9 mouse cellular contexts compared by ENCODE assay signal in the genomic region with DNA sequence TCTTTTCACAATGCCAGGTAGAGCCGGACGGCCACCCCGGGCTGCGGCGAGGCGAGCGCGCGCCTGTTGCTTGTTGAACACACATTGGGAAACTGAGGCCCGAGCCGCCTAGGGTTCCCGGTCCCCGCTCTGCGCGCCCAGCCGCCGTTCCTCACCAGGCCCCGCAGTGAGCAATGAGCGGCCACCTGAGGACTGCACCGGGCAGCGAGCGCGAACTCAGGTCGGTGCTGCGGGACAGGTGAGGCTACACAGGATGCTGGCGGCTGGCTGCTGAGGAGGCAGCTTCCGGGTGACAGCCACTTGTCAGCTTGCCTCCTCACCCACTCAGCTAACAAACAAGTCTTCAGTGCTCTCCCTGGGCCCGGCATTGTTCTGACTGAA. TPM values are rescaled to one million over a fixed set of nuclear protein-coding genes. Genes with fewer than 3 reads are reported as not detected.
DNase-seq lines count a peak whose midpoint lies in the region; ATAC-seq and TF ChIP-seq lines count a peak whose summit lies in the region.
"Had no signal": no experiment of that assay in that cellular context is flagged by ENCODE, and none has a peak within 500 bp of the region (broad histone marks: within the 10 kb centered on the region; RNA-seq: fewer than 3 reads in every experiment).

No protein-coding gene starts in this region.

- ATAC-seq in forebrain, postnatal 0 days = peak; percentile 21
- ATAC-seq in liver, embryonic 16.5 days (ENCODE audit: low read depth) = no peak

- no peak for DNase-seq in kidney, adult 2 months
- DNase-seq in kidney, adult 18-20 months = no peak
- no peak for DNase-seq in forebrain, postnatal 0 days
- no peak for DNase-seq in spleen, adult 12 weeks (ENCODE audit: low spot score)
- no peak for DNase-seq in urinary bladder, postnatal 36 days (ENCODE audit: low spot score in 2 of 2)
- DNase-seq in cerebellum, postnatal 10 days = no peak

- 1% methylated on average over 28 of the region's 28 CpGs for WGBS in kidney, adult 2 months
- under 1% methylated on average over 28 of the region's 28 CpGs for WGBS in forebrain, postnatal 0 days
- WGBS in liver, embryonic 16.5 days (ENCODE audit: insufficient replicate concordance) = 3% methylated on average over 23 of the region's 28 CpGs

- H3K36me3 ChIP-seq in kidney, adult 2 months (ENCODE audit: control insufficient read depth, insufficient read depth, low read length) = no peaks in the 10 kb centered on the region
- H3K36me3 ChIP-seq in forebrain, postnatal 0 days (ENCODE audit: insufficient read depth) = no peaks in the 10 kb centered on the region
- H3K36me3 ChIP-seq in liver, embryonic 16.5 days (ENCODE audit: control insufficient read depth, insufficient read depth) = no peaks in the 10 kb centered on the region

- H3K9ac ChIP-seq in forebrain, postnatal 0 days = peak overlapping the region; percentile 97
- H3K9ac ChIP-seq in liver, embryonic 16.5 days (ENCODE audit: low read depth, low read length) = no peak overlapping the region

- H3K4me1 ChIP-seq in kidney, adult 2 months (ENCODE audit: control insufficient read depth, insufficient read depth, low read length) = peaks cover 6% of the 10 kb centered on the region; the same call in 1 of the 2 replicates
- H3K4me1 ChIP-seq in bone marrow macrophage, adult 2 months (ENCODE audit: control insufficient read depth, insufficient read depth, low read length) = 0 out of 2 replicates have a peak, but pooled peaks cover 3% of the 10 kb centered on the region
- peaks cover 17% of the 10 kb centered on the region; the same call in 1 of the 2 replicates for H3K4me1 ChIP-seq in forebrain, postnatal 0 days (ENCODE audit: insufficient read depth)
- no peaks in the 10 kb centered on the region; the same call in 1 of the 2 replicates for H3K4me1 ChIP-seq in liver, embryonic 16.5 days (ENCODE audit: control insufficient read depth, low read depth, low read length)

- no peaks in the 10 kb centered on the region for H3K27me3 ChIP-seq in kidney, adult 2 months (replicated peaks; ENCODE audit: control insufficient read depth, insufficient read depth, low read length)
- no peaks in the 10 kb centered on the region for H3K27me3 ChIP-seq in forebrain, postnatal 0 days (ENCODE audit: insufficient read depth, low read length)
- H3K27me3 ChIP-seq in liver, embryonic 16.5 days (ENCODE audit: control insufficient read depth, insufficient read depth, low read depth, low read length) = peaks cover 24% of the 10 kb centered on the region

- no peaks in the 10 kb centered on the region for H3K9me3 ChIP-seq in forebrain, postnatal 0 days (ENCODE audit: low read length)
- H3K9me3 ChIP-seq in liver, embryonic 16.5 days (replicated peaks; ENCODE audit: control insufficient read depth, low read length) = no peaks in the 10 kb centered on the region

- no peak for TF ChIP-seq CTCF in kidney, adult 2 months (conservative IDR thresholded peaks at IDR 0.05; ENCODE audit: insufficient read depth, insufficient read length, low read depth, low read length)
- no peak for TF ChIP-seq CTCF in bone marrow macrophage, adult 2 months (IDR thresholded peaks at IDR 0.05; ENCODE audit: low read depth, low read length)
- no peak for TF ChIP-seq CTCF in forebrain, postnatal 0 days (IDR thresholded peaks at IDR 0.05; ENCODE audit: low read depth)

- H3K4me3 ChIP-seq in kidney, adult 2 months (ENCODE audit: insufficient read depth, low read depth, low read length) = peak overlapping the region; percentile 86
- H3K4me3 ChIP-seq in bone marrow macrophage, adult 2 months (ENCODE audit: insufficient read depth, low read length) = peak overlapping the region; percentile 45
- peak overlapping the region; percentile 89 for H3K4me3 ChIP-seq in forebrain, postnatal 0 days (ENCODE audit: low read depth, low read length)
- peak overlapping the region; percentile 58 for H3K4me3 ChIP-seq in liver, embryonic 16.5 days (ENCODE audit: low read depth, low read length)

- TF ChIP-seq POLR2A in kidney, adult 2 months (IDR thresholded peaks at IDR 0.05; ENCODE audit: low read depth, low read length) = no peak
- no peak for TF ChIP-seq POLR2A in bone marrow macrophage, adult 2 months (IDR thresholded peaks at IDR 0.05; ENCODE audit: borderline replicate concordance, low read depth, low read length)

- peak overlapping the region; percentile 82 for H3K4me2 ChIP-seq in forebrain, postnatal 0 days (ENCODE audit: low read depth)
- peak overlapping the region; percentile 69 for H3K4me2 ChIP-seq in liver, embryonic 16.5 days (ENCODE audit: low read depth, low read length)

- H3K27ac ChIP-seq in kidney, adult 2 months (ENCODE audit: insufficient read depth, low read depth, low read length) = 0 out of 2 replicates have a peak overlapping the region, but pooled peaks have one; percentile 1
- no peak overlapping the region for H3K27ac ChIP-seq in bone marrow macrophage, adult 2 months (ENCODE audit: insufficient read depth, low read depth, low read length)
- peak overlapping the region; percentile 98 for H3K27ac ChIP-seq in forebrain, postnatal 0 days (ENCODE audit: low read depth, low read length)
- H3K27ac ChIP-seq in liver, embryonic 16.5 days (ENCODE audit: low read length) = no peak overlapping the region
- H3K27ac ChIP-seq: macrophage had no signal

RNA-seq across cellular contexts. Expression of a gene that starts 55.9 kb away (rescaled TPM):
- polyA plus RNA-seq in kidney, adult 2 months (2012; rRNA removed) = 71.8 and 75.4 TPM in 2 replicates
- 0.52 TPM in 1 of 2 replicates, not detected in the other for polyA plus RNA-seq in bone marrow macrophage, adult 2 months (2012; ENCODE audit: insufficient read depth, insufficient read length, missing spikeins)
- 23.5 and 35.4 TPM in 2 replicates for total RNA-seq in forebrain, postnatal 0 days (2014; rRNA removed)
- polyA plus RNA-seq in forebrain, postnatal 0 days (2015; fragmentation: Nextera tagmentation; extraction: Ambion mirVana) = 152 and 229 TPM in 2 replicates
- polyA plus RNA-seq in liver, embryonic 16.5 days (2015; fragmentation: Nextera tagmentation; extraction: Ambion mirVana) = 0.07 and 0.09 TPM in 2 replicates
- polyA plus RNA-seq: macrophage had no signal

Comparison
In these comparisons a context has a peak if more than half of its experiments do, and no peak if none do; other contexts are left out.
1. H3K27ac ChIP-seq: peak in kidney, adult 2 months (single experiment) and forebrain, postnatal 0 days (single experiment); none in bone marrow macrophage, adult 2 months (single experiment) and liver, embryonic 16.5 days (single experiment).
2. RNA of a gene that starts 55.9 kb away (polyA plus RNA-seq): 152 to 229 TPM in forebrain, postnatal 0 days and 71.8 to 75.4 TPM in kidney, adult 2 months; 0.52 TPM in bone marrow macrophage, adult 2 months and 0.07 to 0.09 TPM in liver, embryonic 16.5 days; every median in the first group is over 10 times any median in the second.
3. Peak in every context shown above with its lines, with median percentiles within 50 percentile points of each other: H3K4me3 ChIP-seq.